Mouse (Mus musculus) heart, adult 2 months (tissue): Measurements from ENCODE around the gene 4931409K22Rik.

Source experiments
- CTCF ChIP-seq: fragments of 200-600 bp; IDR thresholded peaks from 2 replicates; pipeline ENCODE4 v1.8.1; 2022; ENCODE audit warnings: antibody characterized with exemption, mild to moderate bottlenecking, moderate library complexity
- EP300 ChIP-seq: fragments of 200-500 bp; IDR thresholded peaks from 2 replicates; pipeline ENCODE4 v1.6.1; 2011; ENCODE audit warnings: low read depth, low read length, control low read depth; ENCODE audit not compliant: insufficient read depth

GRCm38 (mm10) chr5:24596519-24597171, 40.0 kb upstream of the 4931409K22Rik start:
- TF ChIP-seq CTCF (no peak), EP300 (no peak)
